Mouse (Mus musculus): ENCODE data around the gene Map1s.

Map1s gene

GRCm38 (mm10) chr8:70899226-70899625 is 6.5 kb upstream of the Map1s start:
- DNase-seq (ENCODE audit: low spot score): no peak

- no peak for DNase-seq (ENCODE audit: low spot score)
Observed at GRCm38 (mm10) chr8:70900872-70901387, 4.8 kb upstream of the Map1s start.

- DNase-seq (ENCODE audit: low spot score): no peak
Observed at GRCm38 (mm10) chr8:70902211-70902610, 3.5 kb upstream of the Map1s start.

- no peak for DNase-seq (ENCODE audit: low spot score)
Observed at GRCm38 (mm10) chr8:70903112-70903511, 2.6 kb upstream of the Map1s start.

- no peak for DNase-seq (ENCODE audit: low spot score)
Observed at GRCm38 (mm10) chr8:70903582-70903981, 2.1 kb upstream of the Map1s start.

GRCm38 (mm10) chr8:70904532-70904931 is 1.2 kb upstream of the Map1s start:
- DNase-seq (ENCODE audit: low spot score): no peak

GRCm38 (mm10) chr8:70905463-70905830 is 285 bp upstream of the Map1s start:
- no peak for DNase-seq (ENCODE audit: low spot score)

- DNase-seq (ENCODE audit: low spot score): no peak
Observed at GRCm38 (mm10) chr8:70907518-70907917, 1.8 kb downstream of the Map1s start.

GRCm38 (mm10) chr8:70911596-70911995 is 5.9 kb downstream of the Map1s start:
- no peak for DNase-seq (ENCODE audit: low spot score)

- no peak for DNase-seq (ENCODE audit: low spot score)
Observed at GRCm38 (mm10) chr8:70912955-70913354, 7.2 kb downstream of the Map1s start.

- DNase-seq (ENCODE audit: low spot score): no peak
Observed at GRCm38 (mm10) chr8:70913523-70913922, 7.8 kb downstream of the Map1s start.

- no peak for DNase-seq (ENCODE audit: low spot score)
Observed at GRCm38 (mm10) chr8:70914704-70915103, 9.0 kb downstream of the Map1s start.

GRCm38 (mm10) chr8:70920049-70920922 is 14.6 kb downstream of the Map1s start:
- DNase-seq (ENCODE audit: low spot score): no peak

GRCm38 (mm10) chr8:70924151-70924550 is 18.4 kb downstream of the Map1s start:
- DNase-seq (ENCODE audit: low spot score): no peak

GRCm38 (mm10) chr8:70925754-70926153 is 20.0 kb downstream of the Map1s start:
- no peak for DNase-seq (ENCODE audit: low spot score)

- no peak for DNase-seq (ENCODE audit: low spot score)
Observed at GRCm38 (mm10) chr8:70926396-70926795, 20.7 kb downstream of the Map1s start.

GRCm38 (mm10) chr8:70928096-70928495 is 22.4 kb downstream of the Map1s start:
- no peak for DNase-seq (ENCODE audit: low spot score)

- DNase-seq (ENCODE audit: low spot score): no peak
Observed at GRCm38 (mm10) chr8:70928778-70929322, 23.1 kb downstream of the Map1s start.

GRCm38 (mm10) chr8:70931731-70932130 is 26.0 kb downstream of the Map1s start:
- DNase-seq (ENCODE audit: low spot score): no peak

- no peak for DNase-seq (ENCODE audit: low spot score)
Observed at GRCm38 (mm10) chr8:70933036-70933435, 27.3 kb downstream of the Map1s start.

GRCm38 (mm10) chr8:70934786-70935185 is 29.1 kb downstream of the Map1s start:
- no peak for DNase-seq (ENCODE audit: low spot score)

- DNase-seq (ENCODE audit: low spot score): no peak
Observed at GRCm38 (mm10) chr8:70937200-70937599, 31.5 kb downstream of the Map1s start.

GRCm38 (mm10) chr8:70941478-70941877 is 35.7 kb downstream of the Map1s start:
- DNase-seq (ENCODE audit: low spot score): no peak
